Mouse (Mus musculus): ENCODE measurements around the gene Tns1. TPM values are rescaled to one million over a fixed set of nuclear protein-coding genes. Genes with fewer than 3 reads are reported as not detected.

Gene Tns1
- polyA plus RNA-seq, 1 experiment from 2014 or later, result 20.3 TPM

- peak overlapping the region; percentile 30 for H3K4me2 ChIP-seq
- H3K27ac ChIP-seq (replicated peaks), result no peak overlapping the region
- H3K9ac ChIP-seq, result no peak overlapping the region
- no peaks in the 10 kb centered on the region for H3K4me1 ChIP-seq (replicated peaks)
- no peaks in the 10 kb centered on the region for H3K36me3 ChIP-seq (replicated peaks)
- H3K9me3 ChIP-seq (replicated peaks), result no peaks in the 10 kb centered on the region
- WGBS (ENCODE audit: insufficient replicate concordance), result 28% methylated on average over 11 of the region's 11 CpGs
- H3K27me3 ChIP-seq, result no peaks in the 10 kb centered on the region
- no peak overlapping the region for H3K4me3 ChIP-seq (replicated peaks)
- no peak for ATAC-seq (ENCODE audit: insufficient read depth)
Observed at GRCm38 (mm10) chr1:73863074-73863431, 261.2 kb downstream of the Tns1 start.

GRCm38 (mm10) chr1:73862323-73863073, 261.8 kb downstream of the Tns1 start:
- no peaks in the 10 kb centered on the region for H3K27me3 ChIP-seq
- no peaks in the 10 kb centered on the region for H3K4me1 ChIP-seq (replicated peaks)
- H3K9ac ChIP-seq, result no peak overlapping the region
- H3K9me3 ChIP-seq (replicated peaks), result no peaks in the 10 kb centered on the region
- H3K4me2 ChIP-seq, result peak overlapping the region; percentile 30; the same call in 1 of the 2 replicates
- H3K4me3 ChIP-seq (replicated peaks), result no peak overlapping the region
- peak; percentile 63 for ATAC-seq (ENCODE audit: insufficient read depth)
- H3K27ac ChIP-seq (replicated peaks), result no peak overlapping the region
- 19% methylated on average over 15 of the region's 15 CpGs for WGBS (ENCODE audit: insufficient replicate concordance)
- no peaks in the 10 kb centered on the region for H3K36me3 ChIP-seq (replicated peaks)

GRCm38 (mm10) chr1:73860421-73860820, 263.8 kb downstream of the Tns1 start:
- Histone ChIP-seq H3K4me1 (replicated peaks) (no peaks in the 10 kb centered on the region), H3K36me3 (replicated peaks) (no peaks in the 10 kb centered on the region), H3K27me3 (no peaks in the 10 kb centered on the region), H3K9ac (no peak overlapping the region), H3K4me2 (no peak overlapping the region), H3K9me3 (replicated peaks) (no peaks in the 10 kb centered on the region), H3K27ac (replicated peaks) (no peak overlapping the region), H3K4me3 (replicated peaks) (no peak overlapping the region)
- no peak for ATAC-seq (ENCODE audit: insufficient read depth)
- WGBS (ENCODE audit: insufficient replicate concordance), result 64% methylated on average over 3 of the region's 3 CpGs

Other genes starting within 250 kb of the Tns1 start
- gene Rufy4, start 1.1 kb upstream of the Tns1 start, polyA plus RNA-seq (2015; fragmentation: Nextera tagmentation; extraction: Ambion mirVana), result not detected in 2 replicates
- 1.6 and 2.2 TPM in 2 replicates for gene Cxcr2, start 29.5 kb upstream of the Tns1 start, polyA plus RNA-seq (2015; fragmentation: Nextera tagmentation; extraction: Ambion mirVana)
- not detected in 2 replicates for gene Cxcr1, start 70.2 kb upstream of the Tns1 start, polyA plus RNA-seq (2015; fragmentation: Nextera tagmentation; extraction: Ambion mirVana)
- 176 and 191 TPM in 2 replicates for gene Arpc2, start 111.6 kb upstream of the Tns1 start, polyA plus RNA-seq (2015; fragmentation: Nextera tagmentation; extraction: Ambion mirVana)
- gene Gpbar1, start 154.1 kb upstream of the Tns1 start, polyA plus RNA-seq (2015; fragmentation: Nextera tagmentation; extraction: Ambion mirVana), result 0.29 and 0.68 TPM in 2 replicates
- gene Aamp, start 160.3 kb upstream of the Tns1 start, polyA plus RNA-seq (2015; fragmentation: Nextera tagmentation; extraction: Ambion mirVana), result 93.1 and 113 TPM in 2 replicates
- gene Pnkd, start 160.5 kb upstream of the Tns1 start, polyA plus RNA-seq (2015; fragmentation: Nextera tagmentation; extraction: Ambion mirVana), result 32.0 and 34.7 TPM in 2 replicates
- 15.4 and 18.7 TPM in 2 replicates for gene Tmbim1, start 181.2 kb upstream of the Tns1 start, polyA plus RNA-seq (2015; fragmentation: Nextera tagmentation; extraction: Ambion mirVana)
- gene Catip, start 237.7 kb upstream of the Tns1 start, polyA plus RNA-seq (2015; fragmentation: Nextera tagmentation; extraction: Ambion mirVana), result 0.06 TPM in 1 of 2 replicates, not detected in the other

All from liver, embryonic 15.5 days (tissue).